Mouse (Mus musculus) adrenal gland, adult 18-20 months (tissue): Measurements from ENCODE around the gene Adrm1. TPM values are rescaled to one million over a fixed set of nuclear protein-coding genes. Genes with fewer than 3 reads are reported as not detected.

ENCODE experiments used
- DNase-seq, 2 experiments: peaks; one replicate each; pipeline ENCODE4 v3.0.0; 2021 to 2022; ENCODE audit warnings: low spot score in 2 of 2
- total RNA-seq, 2 experiments: library from RNA; stranded (reverse); gene quantifications; 1 replicate in 1 of 2; 2 replicates in 1 of 2; pipeline ENCODE4 v1.2.3; 2021

Adrm1 gene
- total RNA-seq, 2 experiments from 2014 or later = 179 to 198 TPM

GRCm38 (mm10) chr2:180184011-180184751 lies 12.9 kb downstream of the Adrm1 start:
- no peak for DNase-seq

- DNase-seq = no peak
Measured at GRCm38 (mm10) chr2:180184752-180185109, 13.4 kb downstream of the Adrm1 start.

- no peak for DNase-seq
Measured at GRCm38 (mm10) chr2:180185686-180186085, 14.4 kb downstream of the Adrm1 start.

- DNase-seq = no peak
Measured at GRCm38 (mm10) chr2:180187362-180187761, 16.1 kb downstream of the Adrm1 start.

- DNase-seq = no peak
Measured at GRCm38 (mm10) chr2:180196610-180197322, 25.5 kb downstream of the Adrm1 start.

- no peak for DNase-seq
Measured at GRCm38 (mm10) chr2:180197323-180198037, 26.2 kb downstream of the Adrm1 start.

GRCm38 (mm10) chr2:180198782-180199181 lies 27.5 kb downstream of the Adrm1 start:
- no peak for DNase-seq

GRCm38 (mm10) chr2:180200681-180201080 lies 29.4 kb downstream of the Adrm1 start:
- no peak for DNase-seq

GRCm38 (mm10) chr2:180201303-180201702 lies 30.0 kb downstream of the Adrm1 start:
- no peak for DNase-seq

GRCm38 (mm10) chr2:180202263-180202662 lies 31.0 kb downstream of the Adrm1 start:
- no peak for DNase-seq

- no peak for DNase-seq
Measured at GRCm38 (mm10) chr2:180202805-180203204, 31.5 kb downstream of the Adrm1 start.

GRCm38 (mm10) chr2:180204501-180204900 lies 33.2 kb downstream of the Adrm1 start:
- DNase-seq = no peak

GRCm38 (mm10) chr2:180205083-180205955 lies 34.0 kb downstream of the Adrm1 start:
- DNase-seq = no peak

- DNase-seq = no peak
Measured at GRCm38 (mm10) chr2:180205956-180206280, 34.6 kb downstream of the Adrm1 start.

GRCm38 (mm10) chr2:180207840-180208239 lies 36.6 kb downstream of the Adrm1 start:
- DNase-seq = peak; percentile 58 to 60

- no peak for DNase-seq
Measured at GRCm38 (mm10) chr2:180208976-180209375, 37.7 kb downstream of the Adrm1 start.

- DNase-seq = no peak
Measured at GRCm38 (mm10) chr2:180212255-180212654, 41.0 kb downstream of the Adrm1 start.

- peak in 1 of 2 experiments; percentile 48 for DNase-seq
Measured at GRCm38 (mm10) chr2:180214352-180214978, 43.2 kb downstream of the Adrm1 start.

GRCm38 (mm10) chr2:180215011-180215461 lies 43.8 kb downstream of the Adrm1 start:
- DNase-seq = peak; percentile 48 to 55

GRCm38 (mm10) chr2:180215951-180216350 lies 44.7 kb downstream of the Adrm1 start:
- DNase-seq = peak; percentile 61 to 73
